Mouse (Mus musculus): ENCODE data around the gene Mdp1.

Gene Mdp1

GRCm38 (mm10) chr14:55643060-55643907 is 17.0 kb downstream of the Mdp1 start, which contains the start of gene Tm9sf1:
Gene Tm9sf1, minus strand, starts transcription at chr14:55643806.
- DNase-seq (ENCODE audit: extremely low read depth, low read depth, low spot score): no peak

DNA sequence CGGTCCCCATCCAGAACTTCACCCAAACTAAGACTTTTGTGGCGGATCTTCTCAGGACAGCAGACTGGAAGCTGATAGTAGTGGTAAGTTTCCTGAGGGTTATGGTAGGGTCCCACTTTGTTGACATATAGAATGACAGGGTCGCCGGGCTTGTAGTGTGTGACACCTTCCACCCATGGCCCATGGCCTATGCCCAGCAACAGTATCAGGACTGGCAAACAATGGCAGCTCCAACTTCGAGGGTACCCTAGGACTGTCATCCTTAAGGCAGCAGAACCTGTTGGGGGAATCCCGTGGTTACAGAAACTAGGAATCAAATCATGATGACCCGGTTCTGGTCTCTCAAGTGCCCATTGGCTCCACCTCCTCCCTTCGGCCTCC is 17.6 kb downstream of the Mdp1 start:
- no peak for DNase-seq (ENCODE audit: extremely low read depth, low read depth, low spot score)

DNA sequence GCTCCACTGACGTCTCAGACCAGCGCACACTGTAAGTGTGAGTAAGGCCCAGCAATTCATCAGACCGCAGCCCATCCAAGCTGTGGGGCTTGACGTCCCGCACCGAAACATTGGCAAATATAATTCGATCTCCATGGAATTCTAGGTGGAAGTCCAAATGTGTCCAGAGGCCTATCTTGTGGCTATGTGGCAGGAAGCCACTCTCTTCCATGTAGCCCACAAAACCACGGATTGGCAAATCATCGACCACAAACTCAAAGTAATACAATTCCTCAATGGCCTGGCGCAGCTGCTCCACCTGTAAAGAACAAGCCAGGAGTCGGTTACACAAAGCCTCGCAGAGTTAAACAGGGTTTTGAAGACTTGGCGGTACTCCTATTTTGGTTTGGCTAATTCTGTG is 19.0 kb downstream of the Mdp1 start:
- DNase-seq (ENCODE audit: extremely low read depth, low read depth, low spot score): no peak

- DNase-seq (ENCODE audit: extremely low read depth, low read depth, low spot score): no peak
These were observed 19.5 kb downstream of the Mdp1 start for GRCm38 (mm10) chr14:55640816-55641215.

DNA sequence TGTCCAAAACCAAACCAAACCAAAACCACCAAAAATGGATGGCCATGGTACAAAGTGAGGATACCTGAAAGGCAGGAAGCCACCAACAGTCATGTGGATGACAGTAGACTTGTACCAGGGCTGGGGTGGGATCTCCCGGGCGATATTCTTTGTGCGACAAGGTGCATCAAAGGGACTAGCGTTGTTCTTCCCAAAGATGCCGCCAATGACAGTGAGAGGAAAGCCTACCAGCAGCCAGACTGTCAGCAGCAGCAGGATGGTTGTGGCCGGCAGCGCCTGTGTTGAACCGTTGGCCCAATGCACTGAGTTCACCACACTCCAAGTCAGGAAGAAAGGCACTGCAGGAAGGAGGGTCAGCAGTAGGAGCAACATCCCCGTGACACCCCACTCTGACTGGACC is 22.5 kb downstream of the Mdp1 start, which contains the start of gene Gm49378:
Gene Gm49378 (minus strand): TSS at position 101 of the 400 bp plus-strand sequence.
- DNase-seq (ENCODE audit: extremely low read depth, low read depth, low spot score): no peak

- no peak for DNase-seq (ENCODE audit: extremely low read depth, low read depth, low spot score)
These were observed 24.7 kb downstream of the Mdp1 start, which contains the start of gene Ipo4 for GRCm38 (mm10) chr14:55635523-55636007. Gene Ipo4, minus strand, starts transcription at chr14:55635957.

DNA sequence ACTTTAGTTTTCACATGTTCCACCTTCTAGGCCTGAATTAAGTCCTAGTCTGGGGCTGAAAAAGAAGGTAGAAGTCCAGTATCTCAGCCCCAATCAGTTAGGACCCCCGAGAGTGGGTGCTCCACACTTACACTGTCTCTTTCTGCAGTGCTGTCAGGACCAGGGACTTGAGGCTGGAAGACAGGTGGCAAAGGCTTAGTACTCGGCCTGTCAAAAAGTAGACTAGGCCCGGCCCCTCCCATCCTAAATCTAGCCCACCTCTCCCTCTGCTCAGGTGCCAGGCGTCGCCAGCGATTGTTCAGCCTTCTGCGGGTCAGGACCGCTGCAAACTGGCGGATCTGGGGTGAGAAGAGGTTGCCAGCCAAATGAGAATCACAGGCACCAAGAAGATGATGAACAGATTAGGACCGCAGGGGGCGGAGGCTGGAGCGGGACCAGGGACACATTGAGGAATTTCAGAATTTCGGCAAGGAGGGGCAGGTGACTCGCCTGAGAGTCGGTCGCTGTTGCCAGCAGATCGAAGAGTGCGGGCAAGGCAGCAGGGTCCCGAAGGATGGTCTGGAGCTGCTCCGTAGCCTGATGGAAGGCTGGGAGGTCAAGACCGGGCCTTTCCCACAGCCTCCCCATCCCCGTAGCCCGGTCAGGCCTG is 25.3 kb downstream of the Mdp1 start:
- DNase-seq (ENCODE audit: extremely low read depth, low read depth, low spot score): no peak

- DNase-seq (ENCODE audit: extremely low read depth, low read depth, low spot score): no peak
These were observed 31.0 kb downstream of the Mdp1 start for GRCm38 (mm10) chr14:55629312-55629711.

DNA sequence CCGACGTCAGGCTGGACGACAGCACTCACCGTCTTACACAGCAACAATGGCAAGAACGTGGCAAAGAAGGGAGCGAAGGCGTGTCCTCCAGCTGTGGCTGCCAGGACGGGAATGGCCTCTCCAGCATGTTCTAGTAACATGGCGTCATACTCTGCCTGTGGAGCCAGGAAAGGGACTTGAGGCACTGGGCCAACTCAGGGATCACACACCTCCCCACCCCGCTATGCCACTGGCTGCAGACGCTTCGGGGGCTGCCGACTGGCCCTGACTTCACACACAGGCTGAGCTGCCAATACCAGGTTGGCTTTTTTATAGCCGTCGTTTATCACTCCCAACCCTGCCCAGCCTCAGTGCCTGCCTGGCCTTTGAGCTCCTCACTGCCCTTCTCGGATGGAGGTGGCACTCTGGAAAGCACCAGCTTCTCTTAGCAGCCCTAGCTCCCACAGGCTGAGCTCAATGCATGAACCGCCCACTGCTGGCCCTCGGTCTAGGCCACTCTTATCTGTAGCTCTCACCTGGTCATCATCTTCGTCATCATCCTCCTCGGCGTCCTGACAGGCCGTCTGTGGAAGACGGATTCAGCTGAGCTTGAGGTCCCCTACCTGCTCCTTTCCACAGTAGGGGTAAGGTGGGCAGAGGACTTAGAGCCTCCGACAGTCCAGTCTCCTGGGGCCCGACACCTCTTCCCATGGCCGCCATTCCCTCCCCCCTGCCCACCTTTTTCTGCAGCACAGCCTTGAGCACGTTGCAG is 32.1 kb downstream of the Mdp1 start:
- no peak for DNase-seq (ENCODE audit: extremely low read depth, low read depth, low spot score)

DNA sequence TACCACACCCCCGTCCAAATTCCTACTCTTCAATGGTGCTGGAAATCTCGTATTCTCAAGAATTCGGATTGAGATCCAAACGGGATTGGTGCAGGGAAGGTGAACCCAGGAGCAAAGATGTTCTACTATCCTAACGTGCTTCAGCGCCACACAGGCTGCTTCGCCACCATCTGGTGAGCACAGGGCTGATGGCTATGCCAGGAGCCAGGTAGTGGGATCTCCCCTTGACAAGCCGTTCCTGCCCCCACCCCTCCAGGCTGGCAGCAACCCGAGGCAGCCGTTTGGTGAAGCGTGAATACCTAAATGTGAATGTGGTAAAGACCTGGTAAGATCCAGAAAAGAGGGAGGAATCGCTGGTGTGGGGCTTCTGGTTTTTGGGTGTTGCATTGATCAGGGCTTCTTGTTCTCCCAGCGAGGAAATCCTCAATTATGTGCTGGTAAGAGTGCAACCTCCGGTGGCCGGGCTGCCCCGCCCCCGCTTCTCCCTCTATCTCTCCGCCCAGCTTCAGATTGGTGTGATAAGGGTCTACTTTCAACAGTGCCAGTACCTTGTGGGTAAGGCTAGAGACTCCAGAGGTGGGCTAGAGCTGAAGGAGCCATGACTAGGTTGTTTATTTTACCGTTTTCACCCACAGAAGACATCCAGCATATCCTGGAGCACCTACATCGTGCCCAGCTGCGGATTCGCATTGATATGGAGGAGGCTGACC is 41.7 kb downstream of the Mdp1 start:
- DNase-seq (ENCODE audit: extremely low read depth, low read depth, low spot score): no peak

DNA sequence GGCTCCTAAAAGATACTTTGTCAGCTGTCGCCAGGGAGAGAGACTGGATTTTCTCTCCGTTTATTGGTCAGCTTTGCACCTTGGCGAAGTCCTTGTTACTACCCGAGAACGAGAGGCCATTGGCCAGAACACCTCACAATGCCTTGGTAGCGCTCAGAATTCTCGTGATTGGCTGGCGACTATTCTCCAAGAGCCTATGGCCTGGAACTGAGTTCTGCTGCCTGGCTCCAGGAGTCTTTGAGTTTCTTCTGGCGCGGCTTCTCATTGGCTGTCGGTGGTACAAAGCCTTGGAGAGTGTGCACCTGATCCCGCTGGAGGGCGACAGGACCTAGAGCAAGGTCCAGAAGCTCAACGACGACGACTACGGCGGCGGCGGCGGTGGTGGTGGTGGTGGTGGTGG is 42.5 kb downstream of the Mdp1 start, which contains the start of gene Rec8:
Gene Rec8 (plus strand): TSS at position 216 of the 400 bp plus-strand sequence.
- DNase-seq (ENCODE audit: extremely low read depth, low read depth, low spot score): no peak

DNA sequence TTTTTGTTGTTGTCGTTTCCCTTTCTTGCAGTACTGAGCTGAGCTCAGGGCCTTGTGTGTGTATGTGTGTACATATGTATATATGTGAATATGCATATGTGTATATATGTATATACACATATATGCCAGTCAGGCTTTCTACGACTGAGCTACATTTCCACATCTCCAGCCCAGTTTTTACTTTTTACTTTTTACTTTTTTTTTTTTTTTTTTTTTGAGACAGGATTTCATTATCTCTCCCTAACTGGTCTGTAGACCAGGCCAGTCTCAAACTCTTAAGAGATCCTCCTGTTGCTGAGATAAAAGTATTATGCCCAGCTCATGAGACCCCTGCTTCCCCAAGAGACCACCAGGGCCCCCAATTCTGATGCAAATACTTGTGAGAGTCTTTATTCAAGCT is 43.5 kb downstream of the Mdp1 start:
- no peak for DNase-seq (ENCODE audit: extremely low read depth, low read depth, low spot score)

DNA sequence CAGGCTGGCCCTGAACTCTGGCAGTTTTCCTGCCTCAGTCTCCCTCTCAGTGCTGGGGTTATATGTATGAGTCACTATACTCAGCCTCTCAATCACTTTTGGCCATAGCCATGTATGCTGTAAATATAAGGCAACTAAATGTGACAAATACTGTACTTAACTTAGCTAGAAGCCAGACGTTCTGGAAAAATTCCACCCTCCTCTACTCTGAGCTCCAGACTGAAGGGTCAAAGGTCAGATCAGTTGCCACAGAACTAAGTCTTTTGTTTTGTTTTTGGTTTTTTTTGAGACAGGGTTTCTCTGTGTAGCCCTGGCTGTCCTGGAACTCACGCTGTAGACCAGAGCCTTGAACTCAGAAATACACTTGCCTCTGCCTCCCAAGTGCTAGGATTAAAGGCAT is 44.4 kb downstream of the Mdp1 start:
- DNase-seq (ENCODE audit: extremely low read depth, low read depth, low spot score): no peak

- DNase-seq (ENCODE audit: extremely low read depth, low read depth, low spot score): no peak
These were observed 45.6 kb downstream of the Mdp1 start for GRCm38 (mm10) chr14:55614565-55615178.

GRCm38 (mm10) chr14:55613346-55613745 is 47.0 kb downstream of the Mdp1 start:
- no peak for DNase-seq (ENCODE audit: extremely low read depth, low read depth, low spot score)

- no peak for DNase-seq (ENCODE audit: extremely low read depth, low read depth, low spot score)
These were observed 52.0 kb downstream of the Mdp1 start for GRCm38 (mm10) chr14:55608339-55608738.
